Mouse (Mus musculus): ENCODE measurements around the gene Nfe2l1. TPM values are rescaled to one million over a fixed set of nuclear protein-coding genes. Genes with fewer than 3 reads are reported as not detected.
"Not testable (repeated sequence)": the region's sequence is repeated elsewhere in the genome, so short reads cannot be mapped to it uniquely, and the experiment has no call there.

Gene Nfe2l1
- polyA plus RNA-seq, 1 experiment from 2014 or later, result 49.3 TPM

DNA sequence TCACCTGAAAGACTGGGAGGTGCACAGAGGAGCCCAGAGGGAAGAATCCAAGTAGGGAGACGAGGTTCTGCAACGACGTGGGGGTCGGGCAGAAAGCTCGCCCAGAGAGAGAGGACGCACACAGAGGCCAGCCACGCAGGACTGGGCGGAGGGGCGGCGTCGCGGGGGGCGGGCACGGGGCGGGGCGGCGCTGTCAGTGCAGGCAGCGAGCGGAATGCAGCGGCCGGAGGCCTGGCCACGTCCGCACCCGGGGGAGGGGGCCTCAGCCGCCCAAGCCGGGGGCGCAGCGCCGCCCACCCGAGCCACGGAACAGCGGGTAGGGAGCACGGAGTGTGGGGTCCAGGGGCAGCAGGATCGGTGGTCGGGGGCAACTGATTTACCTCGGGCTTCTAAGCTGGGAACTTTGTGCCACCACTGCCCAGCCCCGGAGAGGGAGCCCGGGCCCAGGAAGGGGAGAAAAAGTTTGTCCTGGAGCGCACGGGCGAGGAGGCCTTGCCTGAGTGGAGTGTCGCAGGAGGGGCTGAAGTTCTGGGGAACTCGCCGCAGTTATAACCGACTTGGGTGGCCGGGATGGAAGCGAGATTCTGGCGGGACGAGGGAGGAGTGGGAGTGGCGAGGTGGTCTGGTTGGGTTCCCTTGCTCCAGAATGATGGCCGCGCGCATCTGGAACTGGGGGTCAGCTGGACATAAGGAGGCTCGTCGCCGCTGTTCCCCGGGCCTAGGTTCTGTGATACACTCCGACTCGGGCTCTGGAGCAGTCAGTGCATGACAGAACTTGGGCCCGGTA, 20.1 kb upstream of the Nfe2l1 start, which contains the start of gene Copz2:
TSS of gene Copz2 (plus strand) at position 190 of the 787 bp plus-strand sequence.
- under 1% methylated on average over 60 of the region's 60 CpGs for WGBS
- DNase-seq (ENCODE audit: low spot score) (no peak), ATAC-seq (ENCODE audit: low FRiP score) (no peak)
- Histone ChIP-seq H3K27ac (no peak within 1 kb of the TSS), H3K4me2 (replicated peaks) (peak within 1 kb of the TSS; percentile 60), H3K4me3 (replicated peaks; ENCODE audit: low read length) (peak within 1 kb of the TSS; percentile 38), H3K9me3 (ENCODE audit: control insufficient read depth, low read length) (no peaks in the 10 kb centered on the region), H3K9ac (peak within 1 kb of the TSS; percentile 42), H3K36me3 (replicated peaks; ENCODE audit: control insufficient read depth, insufficient read depth) (no peaks in the 10 kb centered on the region), H3K27me3 (ENCODE audit: control insufficient read depth, insufficient read depth, low read length) (peaks cover 11% of the 10 kb centered on the region), H3K4me1 (replicated peaks; ENCODE audit: control insufficient read depth, insufficient read depth, low read length) (peaks cover 9% of the 10 kb centered on the region)

- not testable (repeated sequence) for H3K36me3 ChIP-seq (replicated peaks; ENCODE audit: control insufficient read depth, insufficient read depth); H3K9me3 ChIP-seq (ENCODE audit: control insufficient read depth, low read length); DNase-seq (ENCODE audit: low spot score); ATAC-seq (ENCODE audit: low FRiP score); H3K4me1 ChIP-seq (replicated peaks; ENCODE audit: control insufficient read depth, insufficient read depth, low read length); H3K4me3 ChIP-seq (replicated peaks; ENCODE audit: low read length); H3K9ac ChIP-seq; H3K27ac ChIP-seq
- peaks cover 11% of the 10 kb centered on the region for H3K27me3 ChIP-seq (ENCODE audit: control insufficient read depth, insufficient read depth, low read length)
- 67% methylated on average over 5 of the region's 5 CpGs for WGBS
- peak overlapping the region; percentile 60 for H3K4me2 ChIP-seq (replicated peaks)
Measured at GRCm38 (mm10) chr11:96849145-96849544, 19.4 kb upstream of the Nfe2l1 start.

GRCm38 (mm10) chr11:96848694-96849093, 18.9 kb upstream of the Nfe2l1 start:
- Histone ChIP-seq H3K4me2 (replicated peaks) (no peak overlapping the region), H3K27ac (no peak overlapping the region), H3K36me3 (replicated peaks; ENCODE audit: control insufficient read depth, insufficient read depth) (no peaks in the 10 kb centered on the region), H3K4me3 (replicated peaks; ENCODE audit: low read length) (no peak overlapping the region), H3K9ac (no peak overlapping the region), H3K27me3 (ENCODE audit: control insufficient read depth, insufficient read depth, low read length) (peaks cover 11% of the 10 kb centered on the region), H3K9me3 (ENCODE audit: control insufficient read depth, low read length) (no peaks in the 10 kb centered on the region), H3K4me1 (replicated peaks; ENCODE audit: control insufficient read depth, insufficient read depth, low read length) (peaks cover 9% of the 10 kb centered on the region)
- 49% methylated on average over 9 of the region's 9 CpGs for WGBS
- DNase-seq (ENCODE audit: low spot score) (no peak), ATAC-seq (ENCODE audit: low FRiP score) (no peak)

DNA sequence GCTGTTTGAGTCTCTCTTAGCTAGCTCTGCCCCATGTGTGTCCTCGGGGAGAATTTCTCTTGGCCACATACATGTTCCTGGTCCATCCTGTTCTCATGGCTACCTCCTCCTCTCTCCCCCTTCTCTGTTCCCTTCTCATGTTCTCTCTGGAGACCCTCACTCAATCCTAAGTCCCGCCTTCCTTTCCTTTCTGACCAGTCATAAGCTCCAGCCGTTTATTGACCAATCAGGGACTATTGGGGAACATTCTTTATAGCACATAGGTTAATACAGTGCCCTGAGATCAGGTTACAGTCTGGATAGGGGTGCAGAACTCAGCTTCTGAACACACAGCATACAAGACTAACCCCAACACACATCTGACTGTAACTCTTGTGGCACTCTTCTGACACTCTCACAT, 17.5 kb upstream of the Nfe2l1 start:
- Histone ChIP-seq H3K9me3 (ENCODE audit: control insufficient read depth, low read length) (no peaks in the 10 kb centered on the region), H3K27me3 (ENCODE audit: control insufficient read depth, insufficient read depth, low read length) (peaks cover 11% of the 10 kb centered on the region), H3K4me3 (replicated peaks; ENCODE audit: low read length) (no peak overlapping the region), H3K4me2 (replicated peaks) (no peak overlapping the region), H3K4me1 (replicated peaks; ENCODE audit: control insufficient read depth, insufficient read depth, low read length) (peaks cover 9% of the 10 kb centered on the region), H3K9ac (no peak overlapping the region), H3K27ac (no peak overlapping the region), H3K36me3 (replicated peaks; ENCODE audit: control insufficient read depth, insufficient read depth) (no peaks in the 10 kb centered on the region)
- 78% methylated on average over 3 of the region's 3 CpGs for WGBS
- no peak for DNase-seq (ENCODE audit: low spot score)
- ATAC-seq (ENCODE audit: low FRiP score), result no peak

DNA sequence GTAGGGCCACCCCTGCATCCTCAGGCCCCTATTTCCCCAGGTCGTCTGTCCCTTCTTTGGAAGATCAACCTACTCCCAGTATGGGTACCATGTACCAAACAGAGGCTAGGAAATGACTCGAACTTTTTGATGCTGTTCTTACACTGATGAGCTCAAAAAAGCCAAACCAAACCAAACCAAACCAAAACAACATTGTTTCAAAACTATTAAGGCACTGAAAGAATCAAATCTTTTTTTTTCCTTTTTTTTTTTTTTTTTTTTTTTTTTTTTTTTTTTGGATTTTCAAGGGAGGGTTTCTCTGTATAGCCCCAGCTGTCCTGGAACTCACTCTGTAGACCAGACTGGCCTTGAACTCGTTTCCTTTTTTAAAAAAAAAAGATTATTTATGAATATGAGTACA, 13.9 kb upstream of the Nfe2l1 start:
- Histone ChIP-seq H3K27ac (no peak overlapping the region), H3K4me2 (replicated peaks) (no peak overlapping the region), H3K27me3 (ENCODE audit: control insufficient read depth, insufficient read depth, low read length) (no peaks in the 10 kb centered on the region), H3K9ac (no peak overlapping the region), H3K4me1 (replicated peaks; ENCODE audit: control insufficient read depth, insufficient read depth, low read length) (no peaks in the 10 kb centered on the region), H3K4me3 (replicated peaks; ENCODE audit: low read length) (no peak overlapping the region), H3K36me3 (replicated peaks; ENCODE audit: control insufficient read depth, insufficient read depth) (no peaks in the 10 kb centered on the region), H3K9me3 (ENCODE audit: control insufficient read depth, low read length) (no peaks in the 10 kb centered on the region)
- ATAC-seq (ENCODE audit: low FRiP score) (no peak), DNase-seq (ENCODE audit: low spot score) (no peak)
- 67% methylated on average over 3 of the region's 3 CpGs for WGBS

DNA sequence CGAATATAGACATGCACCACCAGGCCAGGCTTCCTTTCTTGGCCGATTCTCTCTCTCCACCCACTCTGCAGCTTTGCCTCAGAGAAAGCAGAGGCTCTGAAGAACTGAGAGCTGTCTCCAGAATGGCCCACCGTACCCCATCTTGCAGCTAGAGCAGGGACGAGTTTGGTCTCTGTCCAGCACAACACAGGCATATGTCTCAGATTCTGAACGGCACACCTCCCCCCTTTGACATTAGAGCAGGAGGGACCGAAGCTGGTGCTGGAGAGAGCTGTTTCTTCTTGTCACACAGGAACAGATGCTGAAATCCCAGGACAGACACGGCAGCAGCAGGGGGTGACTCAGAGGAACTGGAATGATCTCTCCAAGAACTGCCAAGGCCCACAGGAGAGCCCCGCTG, 10.5 kb upstream of the Nfe2l1 start:
- no peaks in the 10 kb centered on the region for H3K4me1 ChIP-seq (replicated peaks; ENCODE audit: control insufficient read depth, insufficient read depth, low read length)
- H3K4me3 ChIP-seq (replicated peaks; ENCODE audit: low read length), result no peak overlapping the region
- ATAC-seq (ENCODE audit: low FRiP score) (no peak), DNase-seq (ENCODE audit: low spot score) (no peak)
- 39% methylated on average over 8 of the region's 8 CpGs for WGBS
- H3K4me2 ChIP-seq (replicated peaks), result no peak overlapping the region
- H3K9ac ChIP-seq, result no peak overlapping the region
- no peak overlapping the region for H3K27ac ChIP-seq
- no peaks in the 10 kb centered on the region for H3K9me3 ChIP-seq (ENCODE audit: control insufficient read depth, low read length)
- H3K36me3 ChIP-seq (replicated peaks; ENCODE audit: control insufficient read depth, insufficient read depth), result no peaks in the 10 kb centered on the region
- H3K27me3 ChIP-seq (ENCODE audit: control insufficient read depth, insufficient read depth, low read length), result no peaks in the 10 kb centered on the region

GRCm38 (mm10) chr11:96839877-96840276, 10.1 kb upstream of the Nfe2l1 start:
- DNase-seq (ENCODE audit: low spot score) (no peak), ATAC-seq (ENCODE audit: low FRiP score) (no peak)
- Histone ChIP-seq H3K4me1 (replicated peaks; ENCODE audit: control insufficient read depth, insufficient read depth, low read length) (no peaks in the 10 kb centered on the region), H3K4me3 (replicated peaks; ENCODE audit: low read length) (no peak overlapping the region), H3K36me3 (replicated peaks; ENCODE audit: control insufficient read depth, insufficient read depth) (no peaks in the 10 kb centered on the region), H3K27ac (no peak overlapping the region), H3K4me2 (replicated peaks) (no peak overlapping the region), H3K9ac (no peak overlapping the region), H3K9me3 (ENCODE audit: control insufficient read depth, low read length) (no peaks in the 10 kb centered on the region), H3K27me3 (ENCODE audit: control insufficient read depth, insufficient read depth, low read length) (no peaks in the 10 kb centered on the region)
- 78% methylated on average over 3 of the region's 3 CpGs for WGBS

GRCm38 (mm10) chr11:96839428-96839827, 9.7 kb upstream of the Nfe2l1 start:
- no peak overlapping the region for H3K27ac ChIP-seq
- ATAC-seq (ENCODE audit: low FRiP score) (no peak), DNase-seq (ENCODE audit: low spot score) (no peak)
- H3K4me1 ChIP-seq (replicated peaks; ENCODE audit: control insufficient read depth, insufficient read depth, low read length), result no peaks in the 10 kb centered on the region
- no peak overlapping the region for H3K4me3 ChIP-seq (replicated peaks; ENCODE audit: low read length)
- no peak overlapping the region for H3K9ac ChIP-seq
- 77% methylated on average over 7 of the region's 7 CpGs for WGBS
- H3K9me3 ChIP-seq (ENCODE audit: control insufficient read depth, low read length), result no peaks in the 10 kb centered on the region
- no peaks in the 10 kb centered on the region for H3K36me3 ChIP-seq (replicated peaks; ENCODE audit: control insufficient read depth, insufficient read depth)
- H3K4me2 ChIP-seq (replicated peaks), result no peak overlapping the region
- H3K27me3 ChIP-seq (ENCODE audit: control insufficient read depth, insufficient read depth, low read length), result no peaks in the 10 kb centered on the region

DNA sequence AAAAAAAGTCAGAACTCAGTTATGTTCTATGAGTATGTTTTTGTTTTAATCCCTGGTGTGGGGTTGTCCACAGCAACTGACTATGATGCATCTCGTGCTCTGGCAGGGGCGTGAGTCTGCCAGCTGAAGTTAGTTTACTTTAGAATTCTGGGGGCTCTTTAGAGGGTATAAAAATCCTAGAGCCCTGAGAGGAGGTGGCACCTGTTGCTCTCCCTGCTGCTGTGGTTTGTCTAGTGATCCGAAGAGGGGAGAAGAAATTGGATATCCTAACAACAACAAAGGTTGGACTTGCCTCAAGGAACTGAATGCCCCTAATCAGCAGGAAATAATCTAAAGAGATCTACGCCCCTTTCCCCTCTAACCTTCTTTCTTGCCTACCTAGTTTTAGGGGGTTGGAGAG, 8.6 kb upstream of the Nfe2l1 start:
- Histone ChIP-seq H3K9me3 (ENCODE audit: control insufficient read depth, low read length) (no peaks in the 10 kb centered on the region), H3K9ac (no peak overlapping the region), H3K36me3 (replicated peaks; ENCODE audit: control insufficient read depth, insufficient read depth) (no peaks in the 10 kb centered on the region), H3K4me3 (replicated peaks; ENCODE audit: low read length) (no peak overlapping the region), H3K27me3 (ENCODE audit: control insufficient read depth, insufficient read depth, low read length) (no peaks in the 10 kb centered on the region), H3K27ac (no peak overlapping the region), H3K4me2 (replicated peaks) (no peak overlapping the region), H3K4me1 (replicated peaks; ENCODE audit: control insufficient read depth, insufficient read depth, low read length) (no peaks in the 10 kb centered on the region)
- DNase-seq (ENCODE audit: low spot score) (no peak), ATAC-seq (ENCODE audit: low FRiP score) (no peak)
- 79% methylated on average over 4 of the region's 4 CpGs for WGBS

DNA sequence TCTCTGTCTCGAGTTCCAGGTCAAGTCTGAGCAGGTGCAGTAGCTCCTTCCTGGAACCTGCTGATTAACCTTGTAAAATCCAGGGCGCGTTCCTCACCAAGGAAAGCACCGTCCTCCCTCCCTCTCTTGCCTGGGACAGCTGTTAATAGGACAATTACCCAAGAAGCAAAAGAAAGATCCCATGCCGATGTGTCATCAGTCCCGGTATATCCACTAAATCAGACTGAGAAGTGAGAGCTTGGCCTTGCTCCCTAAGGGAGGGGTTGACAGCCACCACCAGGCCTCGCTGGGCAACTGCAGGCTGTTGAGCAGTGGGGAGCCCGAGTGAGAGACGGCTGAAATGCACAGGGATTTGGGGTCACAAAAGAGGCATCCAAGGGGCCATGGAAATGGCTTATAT, 7.5 kb upstream of the Nfe2l1 start:
- no peak overlapping the region for H3K4me3 ChIP-seq (replicated peaks; ENCODE audit: low read length)
- no peak for DNase-seq (ENCODE audit: low spot score)
- no peak overlapping the region for H3K27ac ChIP-seq
- no peak overlapping the region for H3K4me2 ChIP-seq (replicated peaks)
- H3K9ac ChIP-seq, result no peak overlapping the region
- no peak for ATAC-seq (ENCODE audit: low FRiP score)
- H3K9me3 ChIP-seq (ENCODE audit: control insufficient read depth, low read length), result no peaks in the 10 kb centered on the region
- 29% methylated on average over 9 of the region's 9 CpGs for WGBS
- no peaks in the 10 kb centered on the region for H3K36me3 ChIP-seq (replicated peaks; ENCODE audit: control insufficient read depth, insufficient read depth)
- no peaks in the 10 kb centered on the region for H3K27me3 ChIP-seq (ENCODE audit: control insufficient read depth, insufficient read depth, low read length)
- H3K4me1 ChIP-seq (replicated peaks; ENCODE audit: control insufficient read depth, insufficient read depth, low read length), result no peaks in the 10 kb centered on the region
